Mouse (Mus musculus) heart, adult 2 months (tissue): ENCODE measurements at regions not wholly inside any gene's neighbourhood (a gene's known extent, or its start where the extent isn't known, plus 50 kb on each side); places are given as distances from the start of the nearest gene placed in this dataset.
A peak's percentile ranks its signal among the peaks of the same experiment; 100 is the strongest.

Experiments
- DNase-seq, 2 experiments: peaks; one replicate each; pipeline ENCODE4 v3.0.0; 2021
- H3K27ac ChIP-seq: fragments of 200-600 bp; 2 replicates; pipeline ENCODE4 v1.8.1; 2022
- H3K27me3 ChIP-seq: fragments of 200-500 bp; 2 replicates; pipeline ENCODE4 v1.6.1; 2012; ENCODE audit warnings: mild to moderate bottlenecking, low read length, inconsistent platforms, mixed read lengths; ENCODE audit not compliant: control insufficient read depth, insufficient read depth
- H3K36me3 ChIP-seq: fragments of 200-500 bp; 2 replicates; pipeline ENCODE4 v1.6.1; 2012; ENCODE audit warnings: low read length, inconsistent platforms; ENCODE audit not compliant: control insufficient read depth, insufficient read depth
- H3K4me1 ChIP-seq: fragments of 200-500 bp; 2 replicates; pipeline ENCODE4 v1.6.1; 2011; ENCODE audit warnings: low read length; ENCODE audit not compliant: control insufficient read depth, insufficient read depth
- H3K4me3 ChIP-seq: fragments of 200-600 bp; 2 replicates; pipeline ENCODE4 v1.8.1; 2022
- H3K79me2 ChIP-seq: fragments of 200-500 bp; replicated peaks from 2 replicates; pipeline ENCODE4 v1.6.1; 2012; ENCODE audit warnings: mild to moderate bottlenecking, inconsistent platforms, low read length, moderate library complexity, mixed read lengths; ENCODE audit not compliant: control insufficient read depth, insufficient read depth
- H3K9ac ChIP-seq: fragments of 200-500 bp; 2 replicates; pipeline ENCODE4 v1.6.1; 2012; ENCODE audit warnings: low read depth, mild to moderate bottlenecking, control low read depth, inconsistent platforms, low read length, mixed read lengths
- CTCF ChIP-seq: fragments of 200-600 bp; IDR thresholded peaks from 2 replicates; pipeline ENCODE4 v1.8.1; 2022; ENCODE audit warnings: antibody characterized with exemption, mild to moderate bottlenecking, moderate library complexity
- EP300 ChIP-seq: fragments of 200-500 bp; IDR thresholded peaks from 2 replicates; pipeline ENCODE4 v1.6.1; 2011; ENCODE audit warnings: low read depth, low read length, control low read depth; ENCODE audit not compliant: insufficient read depth
- POLR2A ChIP-seq: fragments of 200-500 bp; IDR thresholded peaks from 2 replicates; pipeline ENCODE4 v1.6.1; 2011; ENCODE audit warnings: mild to moderate bottlenecking, low read depth, low read length, control low read depth; ENCODE audit not compliant: insufficient read depth
- WGBS: fragments of 180-500 bp; shearing (Covaris S2); methylation state at CpG from one replicate; pipeline ENCODE4 v1.1.7; 2018; 5-methylcytosine and 5-hydroxymethylcytosine counted together
- intact Hi-C: fragments of 180-260 bp; cut with DNase I; formaldehyde crosslinking; loops from one replicate; pipeline ENCODE4 v1.15.1; 2025

- TF ChIP-seq EP300, result 0 out of 2 replicates have a peak, but pooled peaks have one; percentile 14
- no peak for TF ChIP-seq CTCF
- Histone ChIP-seq H3K4me3 (no peak overlapping the region), H3K4me1 (no peaks in the 10 kb centered on the region), H3K36me3 (no peaks in the 10 kb centered on the region), H3K79me2 (no peaks in the 10 kb centered on the region), H3K9ac (no peak overlapping the region), H3K27ac (no peak overlapping the region), H3K27me3 (no peaks in the 10 kb centered on the region)
- peak in 1 of 2 experiments; percentile 64 for DNase-seq
- 71% methylated on average over 5 of the region's 5 CpGs for WGBS
- intact Hi-C loops, result no loop called here
Observed at GRCm38 (mm10) chr13:101909026-101909425, 141.0 kb upstream of the Pik3r1 start.

- H3K79me2 ChIP-seq, result no peaks in the 10 kb centered on the region
- intact Hi-C loops, result no loop called here
- 91% methylated on average over 5 of the region's 5 CpGs for WGBS
- H3K4me1 ChIP-seq, result peaks cover 4% of the 10 kb centered on the region
- peaks cover 2% of the 10 kb centered on the region; the same call in 1 of the 2 replicates for H3K36me3 ChIP-seq
- no peak for DNase-seq
- no peak overlapping the region for H3K9ac ChIP-seq
- H3K27me3 ChIP-seq, result no peaks in the 10 kb centered on the region
- no peak overlapping the region for H3K4me3 ChIP-seq
- TF ChIP-seq EP300, result no peak
- TF ChIP-seq CTCF, result no peak
- TF ChIP-seq POLR2A, result no peak
- H3K27ac ChIP-seq, result no peak overlapping the region
Observed at GRCm38 (mm10) chr13:101910687-101911086, 142.7 kb upstream of the Pik3r1 start.

GRCm38 (mm10) chr13:101914132-101914531 is 146.1 kb upstream of the Pik3r1 start:
- no peak for TF ChIP-seq POLR2A
- no peak for TF ChIP-seq CTCF
- TF ChIP-seq EP300, result no peak
- H3K27ac ChIP-seq, result no peak overlapping the region
- no peak for DNase-seq
- peaks cover 11% of the 10 kb centered on the region for H3K4me1 ChIP-seq
- H3K9ac ChIP-seq, result no peak overlapping the region
- no peak overlapping the region for H3K4me3 ChIP-seq
- intact Hi-C loops, result no loop called here
- no peaks in the 10 kb centered on the region for H3K27me3 ChIP-seq
- peaks cover 9% of the 10 kb centered on the region; the same call in 1 of the 2 replicates for H3K36me3 ChIP-seq
- 95% methylated on average over 4 of the region's 4 CpGs for WGBS
- H3K79me2 ChIP-seq, result no peaks in the 10 kb centered on the region

- H3K9ac ChIP-seq, result no peak overlapping the region
- peaks cover 11% of the 10 kb centered on the region for H3K4me1 ChIP-seq
- H3K27ac ChIP-seq, result peak overlapping the region; percentile 77
- intact Hi-C loops, result loop anchor here (5.0 kb wide), 2 partner anchors 77 to 407 kb away; no protein-coding TSS in a partner anchor
- H3K27me3 ChIP-seq, result no peaks in the 10 kb centered on the region
- no peak for TF ChIP-seq POLR2A
- no peak for TF ChIP-seq EP300
- TF ChIP-seq CTCF, result no peak
- H3K4me3 ChIP-seq, result no peak overlapping the region
- no peaks in the 10 kb centered on the region for H3K79me2 ChIP-seq
- DNase-seq, result peak; percentile 20 to 31
- WGBS, result 10% methylated on average over 5 of the region's 5 CpGs
- H3K36me3 ChIP-seq, result peaks cover 10% of the 10 kb centered on the region; the same call in 1 of the 2 replicates
Observed at GRCm38 (mm10) chr13:101914691-101915541, 146.9 kb upstream of the Pik3r1 start.

GRCm38 (mm10) chr13:101915542-101915941 is 147.5 kb upstream of the Pik3r1 start:
- no peak for TF ChIP-seq CTCF
- no peak for TF ChIP-seq POLR2A
- TF ChIP-seq EP300, result no peak
- Histone ChIP-seq H3K27ac (peak overlapping the region; percentile 77), H3K79me2 (no peaks in the 10 kb centered on the region), H3K9ac (no peak overlapping the region), H3K4me3 (no peak overlapping the region), H3K36me3 (peaks cover 10% of the 10 kb centered on the region; the same call in 1 of the 2 replicates), H3K27me3 (no peaks in the 10 kb centered on the region), H3K4me1 (peaks cover 11% of the 10 kb centered on the region)
- 46% methylated on average over 6 of the region's 6 CpGs for WGBS
- DNase-seq, result no peak
- intact Hi-C loops, result loop anchor here (5.0 kb wide), 2 partner anchors 77 to 407 kb away; no protein-coding TSS in a partner anchor
